Mouse (Mus musculus) cerebellum, postnatal 14 days (tissue): Measurements from ENCODE around the gene Shisa7.
A peak's percentile ranks its signal among the peaks of the same experiment; 100 is the strongest.
"Not testable (repeated sequence)": the region's sequence is repeated elsewhere in the genome, so short reads cannot be mapped to it uniquely, and the experiment has no call there.

ENCODE experiments used
- DNase-seq, 2 experiments: peaks; one replicate each; pipeline ENCODE4 v3.0.0; 2021; ENCODE audit warnings: mixed read lengths in 2 of 2

The Shisa7 gene

GRCm38 (mm10) chr7:4844245-4844916 is at the start of gene Shisa7:
Shisa7 (minus strand) TSS chr7:4844696.
- DNase-seq: no peak

- no peak for DNase-seq
Measured at GRCm38 (mm10) chr7:4886680-4887079, 42.2 kb upstream of the Shisa7 start.

GRCm38 (mm10) chr7:4879036-4879435 is 34.5 kb upstream of the Shisa7 start:
- not testable (repeated sequence) for DNase-seq

- DNase-seq: no peak
Measured at GRCm38 (mm10) chr7:4878186-4878585, 33.7 kb upstream of the Shisa7 start.

- peak in 1 of 2 experiments; percentile 29 for DNase-seq
Measured at GRCm38 (mm10) chr7:4877226-4877625, 32.7 kb upstream of the Shisa7 start.

GRCm38 (mm10) chr7:4876753-4877221 is 32.3 kb upstream of the Shisa7 start, which contains the start of gene Isoc2a:
Isoc2a (plus strand) TSS chr7:4877153.
- DNase-seq: peak; percentile 89 to 91

GRCm38 (mm10) chr7:4870133-4870532 is 25.6 kb upstream of the Shisa7 start, which contains the start of gene Isoc2b:
Isoc2b (minus strand) TSS chr7:4870258.
- no peak for DNase-seq

GRCm38 (mm10) chr7:4866631-4867180 is 22.2 kb upstream of the Shisa7 start:
- no peak for DNase-seq

- peak; percentile 97 for DNase-seq
Measured at GRCm38 (mm10) chr7:4865579-4866493, 21.3 kb upstream of the Shisa7 start.

- peak; percentile 64 to 70 for DNase-seq
Measured at GRCm38 (mm10) chr7:4865090-4865489, 20.6 kb upstream of the Shisa7 start.

- DNase-seq: no peak
Measured at GRCm38 (mm10) chr7:4864130-4864845, 19.8 kb upstream of the Shisa7 start.

GRCm38 (mm10) chr7:4863541-4864080 is 19.1 kb upstream of the Shisa7 start:
- DNase-seq: no peak

- peak; percentile 46 to 63 for DNase-seq
Measured at GRCm38 (mm10) chr7:4863041-4863440, 18.5 kb upstream of the Shisa7 start.

- DNase-seq: not testable (repeated sequence)
Measured at GRCm38 (mm10) chr7:4860926-4861325, 16.4 kb upstream of the Shisa7 start.

GRCm38 (mm10) chr7:4859418-4859978 is 15.0 kb upstream of the Shisa7 start:
- no peak for DNase-seq

- DNase-seq: peak in 1 of 2 experiments; percentile 68
Measured at GRCm38 (mm10) chr7:4857321-4857720, 12.8 kb upstream of the Shisa7 start.

- no peak for DNase-seq
Measured at GRCm38 (mm10) chr7:4856508-4856907, 12.0 kb upstream of the Shisa7 start.

- no peak for DNase-seq
Measured at GRCm38 (mm10) chr7:4853613-4854012, 9.1 kb upstream of the Shisa7 start.

GRCm38 (mm10) chr7:4851315-4851688 is 6.8 kb upstream of the Shisa7 start:
- no peak for DNase-seq

GRCm38 (mm10) chr7:4850621-4851314 is 6.3 kb upstream of the Shisa7 start:
- no peak for DNase-seq

- DNase-seq: no peak
Measured at GRCm38 (mm10) chr7:4849372-4849771, 4.9 kb upstream of the Shisa7 start.
